Mouse (Mus musculus) forelimb bud, embryonic 11.5 days (tissue): ENCODE measurements around the gene Kif4.
A peak's percentile ranks its signal among the peaks of the same experiment; 100 is the strongest.

Experiments
- DNase-seq: peaks from one replicate; pipeline ENCODE4 v3.0.0-alpha.2; 2012; ENCODE audit warnings: low read depth, low spot score

Kif4 gene

GRCm38 (mm10) chrX:100729665-100730188 lies 104.2 kb downstream of the Kif4 start, which contains the start of gene Gdpd2:
TSS of gene Gdpd2 (plus strand) at chrX:100729873.
- DNase-seq: peak; percentile 45

GRCm38 (mm10) chrX:100730266-100730665 lies 104.7 kb downstream of the Kif4 start:
- no peak for DNase-seq

DNA sequence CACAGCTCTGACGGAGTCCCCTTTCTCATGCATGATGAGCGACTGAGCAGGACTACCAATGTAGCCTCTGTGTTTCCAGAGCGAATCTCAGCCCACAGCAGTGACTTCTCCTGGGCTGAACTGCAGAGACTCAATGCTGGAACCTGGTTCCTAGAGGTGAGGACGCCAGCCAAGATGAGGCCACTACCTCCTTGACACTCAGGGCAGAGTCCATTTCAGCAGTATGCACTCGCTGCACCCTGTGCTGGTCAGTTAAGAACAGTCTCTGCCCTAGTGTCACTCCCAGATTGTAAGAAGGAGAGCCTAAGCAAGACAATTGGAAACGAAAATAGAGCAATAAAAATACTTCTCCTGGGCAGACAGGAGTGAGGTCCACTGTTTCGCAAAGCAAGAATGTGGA lies 108.8 kb downstream of the Kif4 start:
- no peak for DNase-seq

GRCm38 (mm10) chrX:100738918-100739317 lies 113.4 kb downstream of the Kif4 start:
- peak; percentile 36 for DNase-seq

GRCm38 (mm10) chrX:100739443-100739842 lies 113.9 kb downstream of the Kif4 start:
- no peak for DNase-seq

DNA sequence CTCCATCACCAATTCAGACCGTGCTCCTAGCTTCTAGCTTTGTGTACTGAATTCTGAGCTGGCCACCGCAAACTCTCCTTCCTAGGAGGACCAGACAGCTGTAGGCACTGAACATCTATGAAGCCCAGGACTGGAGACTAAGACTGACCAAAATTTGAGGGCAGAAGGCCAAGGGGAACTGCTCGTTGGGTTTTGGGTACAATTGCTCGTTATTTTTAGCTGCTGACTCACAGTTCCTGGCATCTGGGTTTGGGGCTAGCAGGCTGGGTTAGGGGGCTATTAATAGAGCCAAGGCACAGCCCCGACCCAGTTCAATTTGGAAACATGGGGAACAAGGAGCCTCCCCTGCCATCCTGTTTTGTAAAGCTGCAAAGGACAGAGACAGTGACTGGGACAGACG lies 115.2 kb downstream of the Kif4 start:
- DNase-seq: no peak

- peak; percentile 35 for DNase-seq
These were observed 116.4 kb downstream of the Kif4 start for GRCm38 (mm10) chrX:100741940-100742339.

GRCm38 (mm10) chrX:100765855-100766254 lies 140.3 kb downstream of the Kif4 start:
- DNase-seq: no peak

DNA sequence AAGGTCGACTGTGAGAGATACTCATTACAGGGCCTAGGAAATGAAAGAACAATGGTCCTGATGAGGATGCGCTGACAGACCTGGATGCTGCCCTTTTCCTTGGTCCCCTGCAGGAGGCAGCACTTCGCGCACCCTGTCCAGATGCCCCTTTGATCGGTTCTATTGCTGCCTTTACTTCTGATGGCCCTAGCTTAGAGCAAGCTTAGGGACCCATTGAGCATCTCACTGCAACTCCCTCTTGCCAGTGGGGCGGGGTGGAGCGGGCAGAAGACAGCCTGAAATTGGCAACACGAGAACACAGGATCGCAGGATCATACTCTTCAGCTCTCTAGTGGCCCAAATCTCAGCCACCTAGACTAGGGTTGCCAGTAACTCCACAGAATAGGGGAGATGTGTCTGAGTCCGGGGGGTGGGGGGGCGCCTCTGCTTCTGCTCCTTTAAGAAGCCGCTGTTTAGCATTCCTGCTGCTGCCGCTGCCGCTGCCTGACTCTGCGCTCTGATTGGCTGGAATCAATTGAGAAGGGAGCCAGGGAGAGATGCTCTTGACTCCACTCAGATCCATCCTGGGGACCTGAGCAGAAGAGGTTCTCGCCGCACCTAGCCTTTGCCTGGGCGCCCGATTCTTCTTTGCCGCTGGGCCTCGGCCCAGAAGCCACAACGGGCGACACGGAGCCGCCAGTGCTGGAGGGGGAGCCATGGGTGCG lies 141.8 kb downstream of the Kif4 start, which contains the start of gene Dlg3:
Dlg3 (plus strand) TSS at position 542 of the 704 bp plus-strand sequence.
- DNase-seq: peak; percentile 54

- DNase-seq: no peak
These were observed 142.5 kb downstream of the Kif4 start for GRCm38 (mm10) chrX:100767885-100768626.

GRCm38 (mm10) chrX:100769281-100769680 lies 143.7 kb downstream of the Kif4 start:
- no peak for DNase-seq

GRCm38 (mm10) chrX:100774341-100774811 lies 148.8 kb downstream of the Kif4 start:
- DNase-seq: peak; percentile 49

DNA sequence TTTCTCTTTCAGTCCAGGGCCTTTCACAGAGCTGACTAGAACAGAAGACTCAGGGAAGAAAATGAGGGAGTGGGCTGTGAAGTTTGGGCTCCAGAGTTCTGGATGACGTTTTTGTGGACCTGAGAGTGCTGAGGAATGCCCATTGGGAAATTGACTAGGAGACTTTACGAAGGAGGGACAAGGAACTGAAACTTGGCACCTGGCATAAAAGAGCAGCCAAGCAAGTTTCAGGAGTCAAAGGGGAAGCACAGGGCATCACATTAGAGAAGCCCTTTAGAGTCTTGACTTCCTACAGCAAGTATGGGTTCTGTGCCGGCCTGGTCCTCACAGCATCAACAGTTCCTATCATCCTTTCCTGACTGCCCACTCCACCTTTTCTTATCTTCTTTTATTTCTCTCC lies 149.9 kb downstream of the Kif4 start:
- DNase-seq: no peak

DNA sequence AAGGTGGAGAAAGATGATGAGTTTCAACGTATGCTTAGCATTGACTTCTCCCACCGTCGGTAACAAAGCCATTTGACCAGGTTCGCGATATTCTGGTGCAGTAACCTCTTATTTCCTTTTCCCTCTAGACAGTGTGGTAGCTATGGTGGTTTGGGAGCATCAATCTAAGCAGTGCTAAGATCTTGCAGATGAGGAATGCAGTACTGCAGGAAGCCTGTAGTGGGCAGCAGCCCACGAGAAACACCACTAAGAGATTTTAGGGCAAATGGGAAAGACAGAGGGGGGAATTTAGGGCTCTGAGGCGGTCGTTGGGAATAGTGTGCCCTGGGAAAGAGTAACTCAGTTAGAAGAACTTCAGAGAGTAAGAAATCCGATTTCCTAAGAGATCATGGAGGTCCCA lies 151.0 kb downstream of the Kif4 start:
- peak; percentile 63 for DNase-seq
